Mouse (Mus musculus) myocyte (in vitro differentiated cells): Measurements from ENCODE around the gene Med21.

Experiments used
- E2F4 ChIP-seq: IDR thresholded peaks from one replicate; pipeline ENCODE4 v1.6.1; 2011; ENCODE audit warnings: mild to moderate bottlenecking, control low read depth, moderate library complexity; ENCODE audit not compliant: insufficient read depth
- MAX ChIP-seq: IDR thresholded peaks from one replicate; pipeline ENCODE4 v1.6.1; 2011; ENCODE audit warnings: low read depth, mild to moderate bottlenecking, control low read depth
- MYOD1 ChIP-seq, 3 experiments: IDR thresholded peaks; one replicate each; pipeline ENCODE4 v1.6.1; 2011; ENCODE audit warnings: control low read depth in 2 of 3, low read depth in 2 of 3, mild to moderate bottlenecking in 2 of 3, moderate library complexity in 1 of 3; ENCODE audit not compliant: insufficient read length in 2 of 3, control insufficient read depth in 1 of 3
- POLR2A ChIP-seq: IDR thresholded peaks from one replicate; pipeline ENCODE4 v1.6.1; 2011; ENCODE audit warnings: low read depth, mild to moderate bottlenecking, control low read depth, moderate library complexity; ENCODE audit not compliant: insufficient read length
- POLR2AphosphoS2 ChIP-seq: IDR thresholded peaks from one replicate; pipeline ENCODE4 v1.6.1; 2011; ENCODE audit warnings: low read depth, control low read depth; ENCODE audit not compliant: insufficient read length
- TCF12 ChIP-seq: IDR thresholded peaks from one replicate; pipeline ENCODE4 v1.6.1; 2011; ENCODE audit warnings: mild to moderate bottlenecking, control low read depth; ENCODE audit not compliant: poor library complexity, insufficient read depth, severe bottlenecking

GRCm38 (mm10) chr6:146643184-146643570 lies 830 bp downstream of the Med21 start:
- peak; percentile 17 for TF ChIP-seq POLR2A
- no peak for TF ChIP-seq POLR2AphosphoS2
- TF ChIP-seq MAX, result no peak
- TF ChIP-seq E2F4, result no peak
- TF ChIP-seq MYOD1 (IDR thresholded peaks at IDR 0.05; ENCODE audit: control insufficient read depth in 1 of 3, insufficient read length in 2 of 3, low read depth in 2 of 3), result no peak
- TF ChIP-seq TCF12, result no peak
